In the genomic region with DNA sequence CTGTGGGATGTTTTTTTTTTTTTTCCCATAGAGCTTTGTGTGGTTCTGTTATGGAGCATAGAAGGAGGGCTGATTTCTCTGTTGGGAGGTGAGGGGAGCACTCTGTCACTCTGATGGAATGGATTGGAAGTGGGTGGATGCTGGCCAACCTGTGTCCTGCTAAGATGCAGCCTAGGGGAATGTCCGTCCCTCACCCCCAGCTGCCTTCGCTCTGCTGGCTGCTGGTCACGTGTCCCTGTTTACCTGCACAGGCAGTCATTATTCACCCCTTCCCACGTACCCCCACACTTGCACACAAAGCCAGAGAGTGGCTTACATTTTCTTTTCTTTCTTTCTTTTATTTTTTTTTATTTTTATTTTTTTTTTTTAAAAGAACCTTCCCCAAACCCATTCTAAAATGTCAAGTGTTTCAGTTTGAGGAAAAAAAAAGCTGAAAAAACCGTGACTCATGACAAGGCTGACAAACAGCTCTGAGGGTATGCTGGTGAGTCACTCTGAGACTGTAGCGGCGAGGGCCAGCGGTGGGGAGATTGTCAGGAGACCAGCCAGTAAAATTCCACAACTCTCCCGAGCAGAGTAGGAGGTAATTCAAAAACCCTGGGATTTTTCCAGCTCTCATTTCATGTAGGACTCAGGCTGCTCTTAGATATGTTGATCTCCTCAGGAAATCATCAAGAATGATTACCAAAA, we compare ENCODE assay signal across 8 mouse cellular contexts.
DNase-seq lines count a peak whose midpoint lies in the region; ATAC-seq and TF ChIP-seq lines count a peak whose summit lies in the region.

No protein-coding gene starts in this region.

- H3K4me3 ChIP-seq in embryonic facial prominence, embryonic 15.5 days (replicated peaks), result no peak overlapping the region
- H3K4me3 ChIP-seq in layer of hippocampus, adult 2 months, result peak overlapping the region; percentile 32
- no peak overlapping the region for H3K4me3 ChIP-seq in midbrain, embryonic 11.5 days (ENCODE audit: low read depth, low read length)

- ATAC-seq in embryonic facial prominence, embryonic 15.5 days (ENCODE audit: insufficient number of reproducible peaks, low FRiP score, low TSS enrichment, low read depth), result no peak; the same call in 1 of the 2 replicates
- peak; percentile 59 for ATAC-seq in midbrain, embryonic 11.5 days (ENCODE audit: low FRiP score)

- no peak for TF ChIP-seq CTCF in layer of hippocampus, adult 2 months (conservative IDR thresholded peaks at IDR 0.05)

- no peaks in the 10 kb centered on the region for H3K9me3 ChIP-seq in embryonic facial prominence, embryonic 15.5 days (replicated peaks)
- H3K9me3 ChIP-seq in midbrain, embryonic 11.5 days (ENCODE audit: control insufficient read depth, low read length), result no peaks in the 10 kb centered on the region

- H3K27ac ChIP-seq in embryonic facial prominence, embryonic 15.5 days (replicated peaks), result 0 out of 2 replicates have a peak overlapping the region, but pooled peaks have one; percentile 12
- H3K27ac ChIP-seq in layer of hippocampus, adult 2 months, result peak overlapping the region; percentile 95
- H3K27ac ChIP-seq in midbrain, embryonic 11.5 days (ENCODE audit: low read depth, low read length), result peak overlapping the region; percentile 52; the same call in 1 of the 2 replicates

- H3K36me3 ChIP-seq in embryonic facial prominence, embryonic 15.5 days, result no peaks in the 10 kb centered on the region
- H3K36me3 ChIP-seq in midbrain, embryonic 11.5 days (ENCODE audit: control insufficient read depth, insufficient read depth, low read length), result no peaks in the 10 kb centered on the region

- H3K9ac ChIP-seq in embryonic facial prominence, embryonic 15.5 days, result no peak overlapping the region
- peak overlapping the region; percentile 39; the same call in 1 of the 2 replicates for H3K9ac ChIP-seq in midbrain, embryonic 11.5 days (ENCODE audit: low read length)

- H3K27me3 ChIP-seq in embryonic facial prominence, embryonic 15.5 days, result no peaks in the 10 kb centered on the region
- H3K27me3 ChIP-seq in midbrain, embryonic 11.5 days (ENCODE audit: control insufficient read depth, insufficient read depth, low read length), result no peaks in the 10 kb centered on the region

- peak overlapping the region; percentile 17; the same call in 1 of the 2 replicates for H3K4me2 ChIP-seq in embryonic facial prominence, embryonic 15.5 days (replicated peaks)
- peak overlapping the region; percentile 30; the same call in 1 of the 2 replicates for H3K4me2 ChIP-seq in midbrain, embryonic 11.5 days

- peak; percentile 88 for DNase-seq in 416B (ENCODE audit: low read depth)
- DNase-seq in adrenal gland, adult 2 months, result peak; percentile 88
- DNase-seq in heart, postnatal 4 days, result peak; percentile 62
- DNase-seq in layer of hippocampus, adult 2 months (ENCODE audit: low spot score in 2 of 2), result peak; percentile 61 to 85
- peak; percentile 89 for DNase-seq in midbrain, embryonic 11.5 days (ENCODE audit: low spot score, missing footprints)
- DNase-seq in c-Kit-positive CD71-positive TER-119-positive erythroid progenitor cells, embryonic 14.5 days (ENCODE audit: low spot score), result no peak
- DNase-seq in thymus, postnatal 10 days (ENCODE audit: low spot score in 2 of 2), result no peak

- H3K4me1 ChIP-seq in embryonic facial prominence, embryonic 15.5 days, result peaks cover 7% of the 10 kb centered on the region
- peaks cover 20% of the 10 kb centered on the region; the same call in 1 of the 2 replicates for H3K4me1 ChIP-seq in midbrain, embryonic 11.5 days (ENCODE audit: control insufficient read depth, insufficient read depth, low read length)

- WGBS in embryonic facial prominence, embryonic 15.5 days, result 13% methylated on average over 9 of the region's 9 CpGs
- 20% methylated on average over 9 of the region's 9 CpGs for WGBS in midbrain, embryonic 11.5 days

Comparison
In these comparisons a context has a peak if more than half of its experiments do, and no peak if none do; other contexts are left out.
1. DNase-seq: peak in 416B (single experiment), adrenal gland, adult 2 months (single experiment), heart, postnatal 4 days (single experiment), layer of hippocampus, adult 2 months (2 of 2) and midbrain, embryonic 11.5 days (single experiment); none in c-Kit-positive CD71-positive TER-119-positive erythroid progenitor cells, embryonic 14.5 days (single experiment) and thymus, postnatal 10 days (0 of 2).
2. H3K27ac ChIP-seq: peak in every context shown above with its lines; median percentile 95 in layer of hippocampus, adult 2 months; 52 in midbrain, embryonic 11.5 days; 12 in embryonic facial prominence, embryonic 15.5 days.